20 mouse cellular contexts compared by ENCODE assay signal in the genomic region with DNA sequence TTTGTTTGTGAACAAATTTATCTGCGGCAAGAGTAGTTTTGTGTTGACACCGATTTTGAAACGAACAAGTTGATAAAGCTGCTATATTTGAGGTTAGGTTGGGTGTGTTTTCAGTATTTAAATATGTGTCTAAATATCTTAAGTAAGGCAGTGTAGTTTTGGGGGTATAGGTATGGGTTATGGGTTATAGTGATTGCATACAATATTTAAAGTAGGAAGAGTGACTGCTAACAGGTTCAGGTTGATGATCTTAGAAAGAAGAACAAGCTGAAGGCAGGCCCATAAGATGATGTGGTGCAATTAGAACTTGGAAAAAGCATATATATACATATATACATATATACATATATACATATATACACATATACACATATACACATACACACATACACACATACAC. TPM values are rescaled to one million over a fixed set of nuclear protein-coding genes. Genes with fewer than 3 reads are reported as not detected.
A peak's percentile ranks its signal among the peaks of the same experiment; 100 is the strongest.
DNase-seq lines count a peak whose midpoint lies in the region; ATAC-seq and TF ChIP-seq lines count a peak whose summit lies in the region.
"Had no signal": no experiment of that assay in that cellular context is flagged by ENCODE, and none has a peak within 500 bp of the region (broad histone marks: within the 10 kb centered on the region; RNA-seq: fewer than 3 reads in every experiment).

No protein-coding gene starts in this region.

- no peak for TF ChIP-seq CTCF in lung, adult 2 months (IDR thresholded peaks at IDR 0.05; ENCODE audit: insufficient read depth, low read length)

- DNase-seq in midbrain, embryonic 11.5 days (ENCODE audit: low spot score, missing footprints), result no peak
- DNase-seq in midbrain, embryonic 10.5 days (ENCODE audit: low spot score), result no peak
- no peak for DNase-seq in left cerebral cortex, postnatal 36 days (ENCODE audit: low spot score in 2 of 2)
- DNase-seq in lung, adult 2 months, result no peak
- DNase-seq in lung, postnatal 4 days, result no peak

- H3K27ac ChIP-seq in midbrain, embryonic 11.5 days (ENCODE audit: low read depth, low read length), result no peak overlapping the region
- H3K27ac ChIP-seq in midbrain, embryonic 10.5 days (replicated peaks), result no peak overlapping the region
- no peak overlapping the region for H3K27ac ChIP-seq in hindbrain, embryonic 12.5 days
- no peak overlapping the region for H3K27ac ChIP-seq in midbrain, embryonic 15.5 days

- no peaks in the 10 kb centered on the region for H3K4me1 ChIP-seq in midbrain, embryonic 11.5 days (ENCODE audit: control insufficient read depth, insufficient read depth, low read length)
- 0 out of 2 replicates have a peak, but pooled peaks cover 4% of the 10 kb centered on the region for H3K4me1 ChIP-seq in midbrain, embryonic 10.5 days
- H3K4me1 ChIP-seq in hindbrain, embryonic 12.5 days, result no peaks in the 10 kb centered on the region
- H3K4me1 ChIP-seq in midbrain, embryonic 15.5 days, result no peaks in the 10 kb centered on the region
- no peaks in the 10 kb centered on the region for H3K4me1 ChIP-seq in lung, adult 2 months (ENCODE audit: control insufficient read depth, insufficient read depth, low read length)
- H3K4me1 ChIP-seq: heart, embryonic 10.5 days; lung, embryonic 15.5 days had no signal

- no peak for TF ChIP-seq POLR2A in lung, adult 2 months (IDR thresholded peaks at IDR 0.05; ENCODE audit: borderline replicate concordance, extremely low read depth, low read depth, low read length)

- H3K36me3 ChIP-seq in midbrain, embryonic 11.5 days (ENCODE audit: control insufficient read depth, insufficient read depth, low read length), result 0 out of 2 replicates have a peak, but pooled peaks cover 2% of the 10 kb centered on the region
- peaks cover 14% of the 10 kb centered on the region for H3K36me3 ChIP-seq in midbrain, embryonic 10.5 days
- peaks cover 11% of the 10 kb centered on the region for H3K36me3 ChIP-seq in hindbrain, embryonic 12.5 days
- peaks cover 6% of the 10 kb centered on the region; the same call in 1 of the 2 replicates for H3K36me3 ChIP-seq in midbrain, embryonic 15.5 days (replicated peaks)

- ATAC-seq in midbrain, embryonic 11.5 days (ENCODE audit: low FRiP score), result peak; percentile 20; the same call in 1 of the 2 replicates
- ATAC-seq in hindbrain, embryonic 12.5 days (ENCODE audit: low FRiP score), result peak; percentile 7; the same call in 1 of the 2 replicates
- ATAC-seq in midbrain, embryonic 15.5 days (replicated peaks), result peak; percentile 50

- no peaks in the 10 kb centered on the region for H3K9me3 ChIP-seq in midbrain, embryonic 11.5 days (ENCODE audit: control insufficient read depth, low read length)
- H3K9me3 ChIP-seq in midbrain, embryonic 10.5 days (replicated peaks), result peaks cover 2% of the 10 kb centered on the region; the same call in 1 of the 2 replicates
- H3K9me3 ChIP-seq in hindbrain, embryonic 12.5 days (replicated peaks), result no peaks in the 10 kb centered on the region
- peaks cover 1% of the 10 kb centered on the region; the same call in 1 of the 2 replicates for H3K9me3 ChIP-seq in midbrain, embryonic 15.5 days
- H3K9me3 ChIP-seq: heart, embryonic 10.5 days; lung, embryonic 15.5 days had no signal

- no peak overlapping the region for H3K4me2 ChIP-seq in midbrain, embryonic 11.5 days
- H3K4me2 ChIP-seq in hindbrain, embryonic 12.5 days (replicated peaks), result 0 out of 2 replicates have a peak overlapping the region, but pooled peaks have one; percentile 8
- peak overlapping the region; percentile 6; the same call in 1 of the 2 replicates for H3K4me2 ChIP-seq in midbrain, embryonic 15.5 days

- H3K27me3 ChIP-seq in midbrain, embryonic 11.5 days (ENCODE audit: control insufficient read depth, insufficient read depth, low read length), result no peaks in the 10 kb centered on the region
- no peaks in the 10 kb centered on the region for H3K27me3 ChIP-seq in midbrain, embryonic 10.5 days (ENCODE audit: low read depth, poor library complexity, severe bottlenecking)
- no peaks in the 10 kb centered on the region for H3K27me3 ChIP-seq in hindbrain, embryonic 12.5 days
- no peaks in the 10 kb centered on the region for H3K27me3 ChIP-seq in midbrain, embryonic 15.5 days (replicated peaks)
- H3K27me3 ChIP-seq: lung, embryonic 15.5 days had no signal

- H3K4me3 ChIP-seq in midbrain, embryonic 11.5 days (ENCODE audit: low read depth, low read length), result no peak overlapping the region
- no peak overlapping the region for H3K4me3 ChIP-seq in midbrain, embryonic 10.5 days
- H3K4me3 ChIP-seq in hindbrain, embryonic 12.5 days, result no peak overlapping the region
- peak overlapping the region; percentile 70 for H3K4me3 ChIP-seq in midbrain, embryonic 15.5 days
- no peak overlapping the region for H3K4me3 ChIP-seq in lung, adult 2 months (replicated peaks; ENCODE audit: extremely low read depth, low read depth, low read length)

- intact Hi-C loops in left cerebral cortex, postnatal 36 days (cut with DNase I), result no loop called here

- H3K9ac ChIP-seq in midbrain, embryonic 11.5 days (ENCODE audit: low read length), result no peak overlapping the region
- H3K9ac ChIP-seq in hindbrain, embryonic 12.5 days, result no peak overlapping the region
- H3K9ac ChIP-seq in midbrain, embryonic 15.5 days, result no peak overlapping the region

- WGBS in midbrain, embryonic 11.5 days, result 96% methylated on average over 3 of the region's 3 CpGs
- 98% methylated on average over 3 of the region's 3 CpGs for WGBS in midbrain, embryonic 10.5 days
- 94% methylated on average over 3 of the region's 3 CpGs for WGBS in hindbrain, embryonic 12.5 days
- WGBS in midbrain, embryonic 15.5 days, result 99% methylated on average over 3 of the region's 3 CpGs
- WGBS in lung, adult 2 months, result 95% methylated on average over 3 of the region's 3 CpGs

RNA-seq across cellular contexts. Expression of gene Zfp317, which starts 0.6 kb away (rescaled TPM):
- 42.0 and 44.5 TPM in 2 replicates for polyA plus RNA-seq in midbrain, embryonic 11.5 days (2014; fragmentation: Nextera tagmentation; extraction: Ambion mirVana)
- polyA plus RNA-seq in midbrain, embryonic 10.5 days (2016; fragmentation: Nextera tagmentation; extraction: Ambion mirVana), result 36.1 and 41.5 TPM in 2 replicates
- 40.0 and 41.0 TPM in 2 replicates for polyA plus RNA-seq in hindbrain, embryonic 12.5 days (2016; fragmentation: Nextera tagmentation; extraction: Ambion mirVana)
- polyA plus RNA-seq in midbrain, embryonic 15.5 days (2015; fragmentation: Nextera tagmentation; extraction: Ambion mirVana), result 39.0 and 39.4 TPM in 2 replicates
- total RNA-seq in left cerebral cortex, postnatal 36 days (2021), result 10 to 100 TPM; 19.7 to 21.9 TPM
- polyA plus RNA-seq in lung, adult 2 months (2012; rRNA removed), result 5.6 and 7.4 TPM in 2 replicates
- polyA plus RNA-seq: erythroblast, embryonic 14.5 days had no signal

RNA-seq across cellular contexts. Expression of gene Olfr855, which starts 38.9 kb away (rescaled TPM):
- polyA plus RNA-seq in midbrain, embryonic 11.5 days (2014; fragmentation: Nextera tagmentation; extraction: Ambion mirVana), result not detected in 2 replicates
- not detected in 2 replicates for polyA plus RNA-seq in midbrain, embryonic 10.5 days (2016; fragmentation: Nextera tagmentation; extraction: Ambion mirVana)
- polyA plus RNA-seq in hindbrain, embryonic 12.5 days (2016; fragmentation: Nextera tagmentation; extraction: Ambion mirVana), result not detected in 2 replicates
- not detected in 2 replicates for polyA plus RNA-seq in midbrain, embryonic 15.5 days (2015; fragmentation: Nextera tagmentation; extraction: Ambion mirVana)
- total RNA-seq in left cerebral cortex, postnatal 36 days (2021), result not detected
- not detected in 2 replicates for polyA plus RNA-seq in lung, adult 2 months (2012; rRNA removed)
- total RNA-seq: adrenal gland, postnatal 4 days; gastrocnemius, adult 2 months; heart, postnatal 36 days; left cerebral cortex, adult 8-10 months had no signal
- polyA plus RNA-seq: activated CD4-positive, CD25-positive, alpha-beta regulatory T cell, adult 4 months; CD4-positive, CD25-positive, alpha-beta regulatory T cell, adult 4 months; erythroblast, embryonic 14.5 days; heart, embryonic 10.5 days; large intestine, adult 2 months; limb, embryonic 14.5 days; lung, embryonic 15.5 days; thymus, adult 2 months had no signal

RNA-seq across cellular contexts. Expression of gene Olfr854, which starts 54.1 kb away (rescaled TPM):
- not detected in 2 replicates for polyA plus RNA-seq in midbrain, embryonic 11.5 days (2014; fragmentation: Nextera tagmentation; extraction: Ambion mirVana)
- polyA plus RNA-seq in midbrain, embryonic 10.5 days (2016; fragmentation: Nextera tagmentation; extraction: Ambion mirVana), result not detected in 2 replicates
- not detected in 2 replicates for polyA plus RNA-seq in hindbrain, embryonic 12.5 days (2016; fragmentation: Nextera tagmentation; extraction: Ambion mirVana)
- not detected in 2 replicates for polyA plus RNA-seq in midbrain, embryonic 15.5 days (2015; fragmentation: Nextera tagmentation; extraction: Ambion mirVana)
- total RNA-seq in left cerebral cortex, postnatal 36 days (2021), result not detected
- not detected in 2 replicates for polyA plus RNA-seq in lung, adult 2 months (2012; rRNA removed)
- total RNA-seq: adrenal gland, postnatal 4 days; gastrocnemius, adult 2 months; heart, postnatal 36 days; left cerebral cortex, adult 8-10 months; megakaryocyte, adult 5-6 weeks had no signal
- polyA plus RNA-seq: activated CD4-positive, CD25-positive, alpha-beta regulatory T cell, adult 4 months; CD4-positive, CD25-positive, alpha-beta regulatory T cell, adult 4 months; erythroblast, embryonic 14.5 days; heart, embryonic 10.5 days; large intestine, adult 2 months; limb, embryonic 14.5 days; lung, embryonic 15.5 days; thymus, adult 2 months had no signal
